Mouse (Mus musculus) heart, embryonic 11.5 days (tissue): ENCODE measurements around the gene Oat. TPM values are rescaled to one million over a fixed set of nuclear protein-coding genes. Genes with fewer than 3 reads are reported as not detected.
A peak's percentile ranks its signal among the peaks of the same experiment; 100 is the strongest.

Source experiments
- ATAC-seq: fragments of 200-750 bp; cut with Nextera tagmentation; replicated peaks from 2 replicates; pipeline ENCODE4 v1.8.0; 2017; ENCODE audit warnings: moderate library complexity; ENCODE audit not compliant: insufficient number of reproducible peaks, low FRiP score, low TSS enrichment
- H3K27ac ChIP-seq: fragments of 300-500 bp; sonication (generic); 2 replicates; pipeline ENCODE4 v1.5.1; 2014; ENCODE audit warnings: mild to moderate bottlenecking, low read depth, low read length
- H3K27me3 ChIP-seq: fragments of 300-500 bp; sonication (generic); 2 replicates; pipeline ENCODE4 v1.6.1; 2014; ENCODE audit warnings: mild to moderate bottlenecking, low read length, mixed read lengths; ENCODE audit not compliant: control insufficient read depth, insufficient read depth
- H3K36me3 ChIP-seq: fragments of 300-500 bp; sonication (generic); 2 replicates; pipeline ENCODE4 v1.6.1; 2014; ENCODE audit warnings: mild to moderate bottlenecking, low read length, moderate library complexity, mixed read lengths; ENCODE audit not compliant: control insufficient read depth, insufficient read depth
- H3K4me1 ChIP-seq: fragments of 300-500 bp; sonication (generic); 2 replicates; pipeline ENCODE4 v1.6.1; 2014; ENCODE audit warnings: low read length; ENCODE audit not compliant: control insufficient read depth, insufficient read depth
- H3K4me2 ChIP-seq: fragments of 300-500 bp; sonication (generic); 2 replicates; pipeline ENCODE4 v1.6.1; 2014; ENCODE audit warnings: mild to moderate bottlenecking, moderate library complexity
- H3K4me3 ChIP-seq: fragments of 300-500 bp; sonication (generic); 2 replicates; pipeline ENCODE4 v1.5.1; 2014; ENCODE audit warnings: low read depth, low read length
- H3K9ac ChIP-seq: fragments of 300-500 bp; sonication (generic); 2 replicates; pipeline ENCODE4 v1.6.1; 2014; ENCODE audit warnings: mild to moderate bottlenecking, low read depth, low read length, moderate library complexity
- H3K9me3 ChIP-seq: fragments of 300-500 bp; sonication (generic); replicated peaks from 2 replicates; pipeline ENCODE4 v1.6.1; 2016; ENCODE audit warnings: low read length; ENCODE audit not compliant: control insufficient read depth
- WGBS: fragments of 180-500 bp; shearing (Covaris S2); extraction: QIAGEN DNeasy Blood & Tissue Kit; methylation state at CpG from one replicate; pipeline ENCODE4 v1.1.7; 2014; ENCODE audit not compliant: insufficient replicate concordance; 5-methylcytosine and 5-hydroxymethylcytosine counted together
- polyA plus RNA-seq: library from polyadenylated mRNA; unstranded; fragments of >200 nt; fragmentation: Nextera tagmentation; extraction: Ambion mirVana; gene quantifications from 2 replicates; pipeline ENCODE4 v1.2.1, GENCODE M21; 2014

Gene Oat
- polyA plus RNA-seq, 1 experiment from 2014 or later = 162 TPM

DNA sequence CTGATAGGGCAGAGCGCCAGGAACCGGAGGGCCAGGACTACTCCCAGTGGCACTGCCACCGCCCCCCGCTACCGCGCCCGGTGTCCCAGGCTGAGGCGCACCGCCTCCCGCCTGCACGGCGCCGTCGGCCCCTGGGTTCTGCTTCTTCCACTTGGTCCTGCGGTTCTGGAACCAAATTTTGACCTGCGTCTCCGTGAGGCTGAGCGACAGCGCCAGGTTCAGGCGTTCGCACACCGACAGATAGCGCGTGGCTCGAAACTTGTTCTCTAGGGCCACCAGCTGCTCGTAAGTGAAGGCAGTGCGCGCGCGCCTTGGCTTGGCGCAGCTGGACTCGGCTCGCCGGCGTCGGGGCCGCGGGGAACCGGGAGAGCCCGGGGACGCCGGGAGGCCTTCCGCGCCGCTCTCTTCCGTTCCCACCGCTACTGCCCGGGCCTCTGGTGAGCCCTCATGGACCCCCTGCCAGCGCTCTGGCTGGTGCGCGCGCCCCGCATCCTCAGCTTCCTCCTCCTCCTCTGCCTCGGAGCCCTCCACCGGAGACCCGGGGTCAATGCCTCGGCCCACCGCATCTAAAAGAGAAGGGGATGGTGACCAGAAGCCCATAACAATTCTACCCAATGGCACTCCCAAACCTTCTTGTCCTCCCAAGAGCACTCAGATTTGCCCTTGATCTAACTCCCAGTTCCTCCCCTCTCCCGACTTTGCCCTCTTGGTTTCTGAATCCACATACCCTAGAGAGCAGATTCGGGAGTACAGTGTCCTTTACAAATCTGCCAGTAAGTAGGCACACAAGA, 21.2 kb upstream of the Oat start:
- Histone ChIP-seq H3K27ac (no peak overlapping the region), H3K9ac (0 out of 2 replicates have a peak overlapping the region, but pooled peaks have one; percentile 18), H3K27me3 (peaks cover 68% of the 10 kb centered on the region), H3K4me1 (peaks cover 14% of the 10 kb centered on the region; the same call in 1 of the 2 replicates), H3K4me2 (peak overlapping the region; percentile 96), H3K9me3 (no peaks in the 10 kb centered on the region), H3K4me3 (peak overlapping the region; percentile 59), H3K36me3 (no peaks in the 10 kb centered on the region)
- ATAC-seq = no peak
- WGBS = under 1% methylated on average over 58 of the region's 60 CpGs

DNA sequence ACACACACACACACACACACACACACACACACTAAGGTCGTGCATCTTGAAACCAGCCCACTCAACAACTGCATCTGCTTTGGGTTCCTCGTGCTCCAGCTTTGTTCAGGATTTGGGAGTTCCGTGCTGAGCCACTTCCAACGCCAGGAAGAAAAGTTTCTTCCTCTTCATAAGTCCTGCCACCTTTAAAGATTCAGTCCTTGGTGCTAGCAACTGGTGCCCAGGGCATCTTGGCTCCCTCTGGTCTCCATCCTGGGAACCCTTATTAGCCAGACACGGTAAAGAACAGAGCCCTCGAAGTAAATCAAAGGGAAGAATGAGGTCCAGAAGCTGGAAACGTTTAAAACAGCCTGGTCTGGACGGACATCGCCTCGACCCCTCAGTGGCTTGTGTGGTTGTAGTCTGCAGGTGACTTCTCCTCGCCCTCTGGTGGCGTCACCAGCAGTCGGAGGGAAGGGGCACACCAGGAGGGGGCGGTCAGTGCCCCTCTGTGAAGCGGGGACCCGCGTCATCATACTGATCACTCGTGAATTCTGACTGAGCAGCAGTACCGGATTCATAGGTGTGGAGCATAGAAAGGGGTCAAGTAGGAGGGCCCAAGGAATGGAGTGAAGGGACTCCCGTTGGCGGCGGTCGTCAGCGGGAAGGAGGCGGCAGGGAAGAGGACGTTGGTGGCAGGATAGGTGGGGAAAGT, 20.5 kb upstream of the Oat start:
- Histone ChIP-seq H3K9me3 (no peaks in the 10 kb centered on the region), H3K4me2 (peak overlapping the region; percentile 96), H3K9ac (0 out of 2 replicates have a peak overlapping the region, but pooled peaks have one; percentile 18), H3K27ac (no peak overlapping the region), H3K4me1 (peaks cover 14% of the 10 kb centered on the region; the same call in 1 of the 2 replicates), H3K36me3 (no peaks in the 10 kb centered on the region), H3K27me3 (peaks cover 60% of the 10 kb centered on the region), H3K4me3 (peak overlapping the region; percentile 59)
- 0 out of 2 replicates have a peak, but pooled peaks have one; percentile 9 for ATAC-seq
- WGBS = 7% methylated on average over 26 of the region's 26 CpGs

DNA sequence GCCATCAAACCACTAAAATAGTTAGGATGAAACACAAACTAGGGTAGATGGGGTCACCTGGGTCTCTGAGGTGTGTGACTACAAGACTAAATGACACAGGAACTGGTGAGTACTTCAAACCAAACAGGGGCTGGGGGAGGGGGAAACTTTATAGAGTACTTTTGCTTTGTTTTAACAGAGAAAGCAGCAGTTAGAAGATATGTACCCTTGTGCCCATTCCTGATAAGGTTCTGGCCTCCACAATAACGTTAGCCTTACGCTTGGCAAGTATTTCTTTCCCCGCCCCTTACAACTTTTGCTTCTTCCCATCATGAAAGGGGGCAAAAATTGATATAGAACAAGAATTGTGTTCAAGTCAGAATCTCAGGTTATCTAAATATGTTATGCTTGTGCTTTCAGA, 19.6 kb upstream of the Oat start:
- H3K4me1 ChIP-seq = peaks cover 14% of the 10 kb centered on the region; the same call in 1 of the 2 replicates
- H3K27ac ChIP-seq = no peak overlapping the region
- H3K36me3 ChIP-seq = no peaks in the 10 kb centered on the region
- peaks cover 51% of the 10 kb centered on the region for H3K27me3 ChIP-seq
- no peak for ATAC-seq
- H3K9ac ChIP-seq = no peak overlapping the region
- 65% methylated on average over 3 of the region's 3 CpGs for WGBS
- H3K4me3 ChIP-seq = no peak overlapping the region
- H3K9me3 ChIP-seq = no peaks in the 10 kb centered on the region
- no peak overlapping the region for H3K4me2 ChIP-seq

DNA sequence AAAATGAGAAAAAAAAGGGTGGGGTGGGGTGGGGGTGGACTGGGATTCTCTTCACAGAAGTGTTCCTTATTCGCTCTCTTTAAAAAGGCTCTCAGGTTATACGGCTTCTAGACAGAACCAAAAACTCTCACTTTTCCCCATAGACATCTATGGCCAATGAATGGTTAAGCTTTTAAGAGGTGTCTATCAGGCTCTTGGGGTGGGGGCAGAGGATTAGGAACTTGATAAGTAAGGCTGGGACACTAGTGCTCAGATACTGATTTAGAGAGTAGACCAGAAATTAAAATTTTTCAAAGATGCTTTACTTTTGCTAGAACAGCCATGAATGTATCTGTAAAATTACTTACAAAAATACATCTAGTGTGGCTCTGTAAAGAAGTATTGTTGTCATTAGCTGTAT, 18.1 kb upstream of the Oat start:
- Histone ChIP-seq H3K4me2 (no peak overlapping the region), H3K9me3 (no peaks in the 10 kb centered on the region)

DNA sequence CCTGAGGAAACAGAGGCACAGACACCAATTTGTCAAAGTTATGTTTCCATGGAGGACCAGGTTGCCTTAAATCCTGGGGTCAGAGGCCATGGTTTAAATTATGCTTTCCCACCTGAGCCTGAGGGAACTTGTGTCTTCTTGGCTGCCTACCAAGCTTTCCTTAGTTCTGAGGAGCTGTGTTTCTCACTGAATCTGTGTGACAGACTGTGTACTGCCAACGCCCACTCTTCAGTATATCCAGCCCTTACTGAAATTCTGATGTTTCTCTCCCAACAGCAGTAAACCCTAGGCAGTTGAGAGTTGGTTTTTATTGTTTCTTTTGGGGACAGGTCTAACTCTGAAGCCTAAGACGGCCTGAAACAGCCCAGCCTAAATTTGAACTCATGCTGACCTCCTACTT, 17.6 kb upstream of the Oat start:
- Histone ChIP-seq H3K9ac (no peak overlapping the region), H3K4me1 (peaks cover 7% of the 10 kb centered on the region; the same call in 1 of the 2 replicates), H3K36me3 (no peaks in the 10 kb centered on the region), H3K9me3 (no peaks in the 10 kb centered on the region), H3K4me3 (no peak overlapping the region), H3K27ac (no peak overlapping the region), H3K27me3 (peaks cover 31% of the 10 kb centered on the region), H3K4me2 (no peak overlapping the region)
- ATAC-seq = no peak
- WGBS = 72% methylated on average over 2 of the region's 2 CpGs

More for the DNA sequence above, 18.1 kb upstream of the Oat start:
- H3K36me3 ChIP-seq = no peaks in the 10 kb centered on the region
- H3K27ac ChIP-seq = no peak overlapping the region
- 85% methylated on average over 2 of the region's 2 CpGs for WGBS
- H3K4me1 ChIP-seq = peaks cover 9% of the 10 kb centered on the region; the same call in 1 of the 2 replicates
- H3K9ac ChIP-seq = no peak overlapping the region
- H3K4me3 ChIP-seq = no peak overlapping the region
- ATAC-seq = no peak
- H3K27me3 ChIP-seq = peaks cover 37% of the 10 kb centered on the region

DNA sequence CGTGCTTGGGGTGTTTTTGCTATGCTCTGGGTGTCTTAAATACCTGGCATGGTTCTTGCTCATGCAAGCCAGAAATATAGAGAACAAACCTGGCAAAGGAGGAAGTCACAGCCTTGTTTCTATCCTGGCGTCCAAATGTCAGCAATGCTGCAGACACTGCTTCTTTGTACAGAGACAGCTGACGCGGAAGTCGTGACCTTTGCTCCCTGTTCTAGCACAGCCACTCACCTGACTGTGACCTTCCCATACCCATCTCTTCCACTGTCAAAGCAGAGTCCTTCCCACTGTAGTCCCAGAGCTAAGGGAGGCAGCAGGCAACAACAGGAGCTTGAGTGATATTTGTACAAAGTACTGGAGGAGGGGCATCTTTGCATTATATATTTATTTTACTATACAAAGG, 13.4 kb upstream of the Oat start:
- 58% methylated on average over 5 of the region's 5 CpGs for WGBS
- Histone ChIP-seq H3K4me2 (no peak overlapping the region), H3K4me3 (no peak overlapping the region), H3K27ac (no peak overlapping the region), H3K36me3 (no peaks in the 10 kb centered on the region), H3K27me3 (no peaks in the 10 kb centered on the region), H3K9ac (no peak overlapping the region), H3K9me3 (no peaks in the 10 kb centered on the region), H3K4me1 (0 out of 2 replicates have a peak, but pooled peaks cover 3% of the 10 kb centered on the region)
- ATAC-seq = no peak

DNA sequence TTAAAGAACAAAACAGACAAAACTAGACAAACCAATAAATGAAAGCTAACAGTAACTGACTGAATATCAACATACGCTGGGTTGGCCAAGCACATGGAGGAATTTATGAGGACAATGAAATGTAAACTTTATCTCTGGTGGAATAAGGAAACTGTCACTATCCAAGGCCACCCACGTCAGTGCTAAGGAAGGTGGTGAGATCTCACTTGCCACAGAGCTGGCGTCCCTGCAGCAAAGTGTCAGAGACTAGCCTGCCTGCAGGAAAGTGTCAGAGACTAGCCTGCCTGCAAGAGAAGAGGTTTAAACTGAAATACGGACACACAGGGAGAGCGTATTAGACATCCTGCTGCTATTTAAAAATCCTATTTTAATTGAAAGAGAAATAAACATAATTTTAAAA, 11.0 kb upstream of the Oat start:
- WGBS = 51% methylated on average over 5 of the region's 5 CpGs
- no peak for ATAC-seq
- no peaks in the 10 kb centered on the region for H3K36me3 ChIP-seq
- no peak overlapping the region for H3K9ac ChIP-seq
- H3K4me3 ChIP-seq = no peak overlapping the region
- no peaks in the 10 kb centered on the region for H3K27me3 ChIP-seq
- 0 out of 2 replicates have a peak, but pooled peaks cover 3% of the 10 kb centered on the region for H3K4me1 ChIP-seq
- no peaks in the 10 kb centered on the region for H3K9me3 ChIP-seq
- no peak overlapping the region for H3K27ac ChIP-seq
- H3K4me2 ChIP-seq = no peak overlapping the region

DNA sequence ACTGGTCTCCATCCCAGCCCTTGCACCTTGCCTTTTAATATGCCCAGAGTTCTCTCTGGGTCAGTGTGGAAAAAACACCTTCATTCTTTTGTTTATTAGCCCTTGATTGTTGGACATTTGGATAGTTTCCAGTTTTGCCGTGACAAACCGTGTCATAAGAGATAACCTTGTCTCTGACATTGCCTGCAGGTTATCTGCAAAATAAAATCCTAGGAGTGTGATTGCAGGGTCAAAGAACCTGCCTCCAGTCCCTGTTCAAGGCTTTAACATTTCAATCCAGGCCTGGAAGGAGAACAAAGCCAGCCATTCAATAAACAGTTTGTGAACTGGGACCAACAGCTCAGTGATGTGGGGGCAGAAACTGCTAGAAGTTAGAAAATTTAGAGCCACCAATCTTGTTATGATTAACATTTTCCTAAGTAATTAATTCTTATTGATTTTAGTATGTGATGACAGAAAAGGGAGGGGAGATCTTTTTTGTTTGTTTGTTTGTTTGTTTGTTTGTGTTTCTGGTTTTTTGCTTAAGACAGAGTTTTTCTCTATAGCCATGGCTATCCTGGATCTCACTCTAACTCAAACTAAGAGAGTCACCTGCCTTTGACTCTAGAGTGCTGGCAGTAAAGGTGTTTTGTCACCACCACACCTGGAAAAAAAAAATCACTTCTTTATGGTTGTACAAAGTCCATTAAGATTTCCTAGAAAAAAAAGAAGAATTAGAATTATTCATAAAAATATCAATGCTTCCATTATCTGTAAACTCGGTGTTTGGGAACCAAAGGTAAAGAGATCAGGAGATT, 9.7 kb upstream of the Oat start:
- Histone ChIP-seq H3K4me1 (0 out of 2 replicates have a peak, but pooled peaks cover 3% of the 10 kb centered on the region), H3K4me3 (no peak overlapping the region), H3K9ac (no peak overlapping the region), H3K27ac (no peak overlapping the region), H3K4me2 (no peak overlapping the region), H3K36me3 (no peaks in the 10 kb centered on the region), H3K9me3 (no peaks in the 10 kb centered on the region), H3K27me3 (no peaks in the 10 kb centered on the region)
- no peak for ATAC-seq
- WGBS = 42% methylated on average over 3 of the region's 3 CpGs
